8 mouse cellular contexts compared by ENCODE assay signal in the genomic region with DNA sequence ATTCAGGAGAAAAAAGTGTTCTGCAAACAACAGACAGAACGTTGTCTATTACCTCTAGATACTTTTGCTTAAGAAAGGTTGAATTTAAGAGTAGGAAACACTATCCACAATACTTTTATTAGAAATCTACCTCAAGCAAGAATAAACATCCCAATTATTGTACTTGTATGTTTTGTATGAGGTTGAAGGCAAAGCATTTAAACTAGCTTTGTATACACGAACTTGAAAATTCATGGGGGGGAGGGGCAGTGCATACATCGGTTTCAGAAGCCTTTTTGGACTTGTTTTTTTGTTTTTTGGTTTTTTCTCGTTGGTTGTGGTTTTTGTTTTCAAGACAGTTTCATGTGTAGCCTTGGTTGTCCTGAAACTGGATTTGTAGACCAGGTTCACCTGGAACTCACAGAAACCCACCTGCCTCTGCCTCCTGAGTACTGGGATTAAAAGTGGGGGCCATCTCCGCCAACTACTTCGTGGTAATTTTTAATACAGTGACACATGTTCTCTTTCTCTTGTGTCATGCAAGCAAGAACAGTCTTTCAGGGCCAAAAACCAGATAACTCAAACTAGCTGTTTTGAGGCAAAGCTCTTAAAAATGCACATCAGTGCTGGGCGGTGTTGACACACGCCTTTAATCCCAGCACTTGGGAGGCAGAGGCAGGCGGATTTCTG. TPM values are rescaled to one million over a fixed set of nuclear protein-coding genes. Genes with fewer than 3 reads are reported as not detected.
DNase-seq lines count a peak whose midpoint lies in the region; ATAC-seq and TF ChIP-seq lines count a peak whose summit lies in the region.

No protein-coding gene starts in this region.

- no peak for TF ChIP-seq RAD21 in MEL (IDR thresholded peaks at IDR 0.05; ENCODE audit: low read depth, low read length)

- no peak for TF ChIP-seq EP300 in MEL (IDR thresholded peaks at IDR 0.05; ENCODE audit: low read depth in 1 of 2, low read length in 2 of 2)

- no peaks in the 10 kb centered on the region; the same call in 1 of the 2 replicates for H3K36me3 ChIP-seq in heart, embryonic 14.5 days (ENCODE audit: control insufficient read depth, insufficient read depth, low read length)
- peaks cover 0 to 24% of the 10 kb centered on the region in 2 experiments; a peak in 2 of 4 replicates for H3K36me3 ChIP-seq in MEL (ENCODE audit: control insufficient read depth in 1 of 2, insufficient read depth in 2 of 2, low read length in 2 of 2)
- no peaks in the 10 kb centered on the region for H3K36me3 ChIP-seq in hindbrain, embryonic 12.5 days
- no peaks in the 10 kb centered on the region for H3K36me3 ChIP-seq in midbrain, embryonic 12.5 days

- H3K79me2 ChIP-seq in MEL (ENCODE audit: control insufficient read depth, insufficient read depth, low read length, poor library complexity): peaks cover 33% of the 10 kb centered on the region

- TF ChIP-seq POLR2A in MEL (IDR thresholded peaks at IDR 0.05; ENCODE audit: control insufficient read depth in 1 of 2, insufficient read depth in 1 of 2, low read depth in 1 of 2, low read length in 2 of 2, poor library complexity in 1 of 2): no peak

- no peaks in the 10 kb centered on the region for H3K27me3 ChIP-seq in heart, embryonic 14.5 days (ENCODE audit: control insufficient read depth, insufficient read depth, low read length)
- H3K27me3 ChIP-seq in MEL (ENCODE audit: control insufficient read depth in 1 of 2, insufficient read depth in 2 of 2, low read length in 2 of 2): no peaks in the 10 kb centered on the region
- H3K27me3 ChIP-seq in hindbrain, embryonic 12.5 days: no peaks in the 10 kb centered on the region
- H3K27me3 ChIP-seq in midbrain, embryonic 12.5 days: no peaks in the 10 kb centered on the region

- ATAC-seq in heart, embryonic 14.5 days (ENCODE audit: insufficient number of reproducible peaks, insufficient read depth, low FRiP score, low read depth): no peak
- ATAC-seq in hindbrain, embryonic 12.5 days (ENCODE audit: low FRiP score): no peak
- ATAC-seq in midbrain, embryonic 12.5 days (ENCODE audit: low FRiP score, low read depth): no peak

- peak overlapping the region in 1 of 2 experiments; percentile 98; a peak in 2 of 4 replicates for H3K27ac ChIP-seq in heart, embryonic 14.5 days (replicated peaks in 1 of 2; ENCODE audit: control insufficient read depth in 1 of 2, insufficient read depth in 1 of 2, low read depth in 2 of 2, low read length in 2 of 2)
- H3K27ac ChIP-seq in MEL (ENCODE audit: control insufficient read depth, low read depth, low read length): peak overlapping the region; percentile 14
- H3K27ac ChIP-seq in hindbrain, embryonic 12.5 days: peak overlapping the region; percentile 100
- peak overlapping the region; percentile 100; the same call in 1 of the 2 replicates for H3K27ac ChIP-seq in midbrain, embryonic 12.5 days (replicated peaks)

- peak overlapping the region; percentile 82 for H3K4me2 ChIP-seq in heart, embryonic 14.5 days (ENCODE audit: low read length)
- peak overlapping the region; percentile 48 for H3K4me2 ChIP-seq in hindbrain, embryonic 12.5 days (replicated peaks)
- H3K4me2 ChIP-seq in midbrain, embryonic 12.5 days (replicated peaks): peak overlapping the region; percentile 65

- no peaks in the 10 kb centered on the region for H3K9me3 ChIP-seq in heart, embryonic 14.5 days (ENCODE audit: control insufficient read depth, low read length)
- no peaks in the 10 kb centered on the region for H3K9me3 ChIP-seq in MEL (replicated peaks; ENCODE audit: insufficient read depth, low read length)
- no peaks in the 10 kb centered on the region for H3K9me3 ChIP-seq in hindbrain, embryonic 12.5 days (replicated peaks)
- no peaks in the 10 kb centered on the region for H3K9me3 ChIP-seq in midbrain, embryonic 12.5 days

- 81% methylated on average over 9 of the region's 9 CpGs for WGBS in heart, embryonic 14.5 days
- WGBS in hindbrain, embryonic 12.5 days: 77% methylated on average over 9 of the region's 9 CpGs
- 80% methylated on average over 9 of the region's 9 CpGs for WGBS in midbrain, embryonic 12.5 days

- no peak for TF ChIP-seq CTCF in MEL (IDR thresholded peaks at IDR 0.05 in 2 of 3, conservative IDR thresholded peaks at IDR 0.05 in 1 of 3; ENCODE audit: control insufficient read depth in 1 of 3, insufficient read depth in 1 of 3, low read depth in 2 of 3, low read length in 3 of 3, poor library complexity in 1 of 3, severe bottlenecking in 1 of 3)

- peak overlapping the region in 1 of 2 experiments; percentile 77; a peak in 1 of 4 replicates for H3K4me3 ChIP-seq in heart, embryonic 14.5 days (ENCODE audit: control insufficient read depth in 1 of 2, insufficient read depth in 1 of 2, low read depth in 1 of 2, low read length in 2 of 2)
- peak overlapping the region; percentile 82 to 83; a peak in 3 of 4 replicates for H3K4me3 ChIP-seq in MEL (ENCODE audit: control insufficient read depth in 1 of 2, insufficient read depth in 1 of 2, low read depth in 2 of 2, low read length in 2 of 2)
- peak overlapping the region; percentile 98 for H3K4me3 ChIP-seq in hindbrain, embryonic 12.5 days
- peak overlapping the region; percentile 99; the same call in 1 of the 2 replicates for H3K4me3 ChIP-seq in midbrain, embryonic 12.5 days

- H3K4me1 ChIP-seq in heart, embryonic 14.5 days (ENCODE audit: control insufficient read depth in 2 of 2, insufficient read depth in 2 of 2, low read length in 2 of 2): peaks cover 0 to 12% of the 10 kb centered on the region in 2 experiments; a peak in 2 of 4 replicates
- H3K4me1 ChIP-seq in MEL (ENCODE audit: control insufficient read depth in 1 of 2, insufficient read depth in 2 of 2, low read length in 2 of 2): peaks cover 3 to 6% of the 10 kb centered on the region in 2 experiments
- H3K4me1 ChIP-seq in hindbrain, embryonic 12.5 days: peaks cover 14% of the 10 kb centered on the region
- peaks cover 19% of the 10 kb centered on the region for H3K4me1 ChIP-seq in midbrain, embryonic 12.5 days

- no peak for DNase-seq in heart, adult 9 months (ENCODE audit: low spot score in 2 of 2)
- DNase-seq in MEL (ENCODE audit: low read depth, low spot score): peak; percentile 47
- no peak for DNase-seq in frontal cortex, postnatal 14 days (ENCODE audit: low spot score in 2 of 2)
- no peak for DNase-seq in frontal cortex, postnatal 36 days (ENCODE audit: low spot score in 2 of 2)
- DNase-seq in embryo, embryonic 11 days: no peak

- H3K9ac ChIP-seq in heart, embryonic 14.5 days (ENCODE audit: low read length): peak overlapping the region; percentile 87
- H3K9ac ChIP-seq in MEL (ENCODE audit: control insufficient read depth, low read depth, low read length, poor library complexity, severe bottlenecking): peak overlapping the region; percentile 99
- 0 out of 2 replicates have a peak overlapping the region, but pooled peaks have one; percentile 100 for H3K9ac ChIP-seq in hindbrain, embryonic 12.5 days
- peak overlapping the region; percentile 100; the same call in 1 of the 2 replicates for H3K9ac ChIP-seq in midbrain, embryonic 12.5 days (replicated peaks)

TF ChIP-seq in MEL, 35 proteins besides CTCF, POLR2A, EP300 and RAD21:
- TF ChIP-seq ZNF384 (IDR thresholded peaks at IDR 0.05; ENCODE audit: low read depth, low read length): no peak

RNA-seq across cellular contexts. Expression of a gene that starts 1.3 kb away (rescaled TPM):
- polyA plus RNA-seq in heart, embryonic 14.5 days (2014; fragmentation: Nextera tagmentation; extraction: Ambion mirVana): 41.2 and 47.8 TPM in 2 replicates
- total RNA-seq in MEL (2012; rRNA removed): 34.9 and 36.1 TPM in 2 replicates
- polyA plus RNA-seq in MEL (2012; ENCODE audit: insufficient read depth in 1 of 2, insufficient read length in 2 of 2, low read depth in 1 of 2, low replicate concordance in 2 of 2, missing spikeins in 1 of 2): 100 to 1,000 TPM in 1 of 2 experiments, 10 to 100 TPM in 1; 27.8 to 299 TPM
- 66.3 and 69.0 TPM in 2 replicates for polyA plus RNA-seq in hindbrain, embryonic 12.5 days (2016; fragmentation: Nextera tagmentation; extraction: Ambion mirVana)
- polyA plus RNA-seq in midbrain, embryonic 12.5 days (2016; fragmentation: Nextera tagmentation; extraction: Ambion mirVana): 70.8 and 75.9 TPM in 2 replicates

RNA-seq across cellular contexts. Expression of a gene that starts 4.9 kb away (rescaled TPM):
- not detected in 2 replicates for polyA plus RNA-seq in heart, embryonic 14.5 days (2014; fragmentation: Nextera tagmentation; extraction: Ambion mirVana)
- total RNA-seq in MEL (2012; rRNA removed): not detected in 2 replicates
- not detected for polyA plus RNA-seq in MEL (2012; ENCODE audit: insufficient read depth in 1 of 2, insufficient read length in 2 of 2, low read depth in 1 of 2, low replicate concordance in 2 of 2, missing spikeins in 1 of 2)
- polyA plus RNA-seq in hindbrain, embryonic 12.5 days (2016; fragmentation: Nextera tagmentation; extraction: Ambion mirVana): not detected in 2 replicates
- polyA plus RNA-seq in midbrain, embryonic 12.5 days (2016; fragmentation: Nextera tagmentation; extraction: Ambion mirVana): not detected in 2 replicates
